Mouse (Mus musculus): ENCODE results near the gene Ccdc28b. TPM values are rescaled to one million over a fixed set of nuclear protein-coding genes. Genes with fewer than 3 reads are reported as not detected.
A peak's percentile ranks its signal among the peaks of the same experiment; 100 is the strongest.

Gene Ccdc28b
- total and polyA plus RNA-seq, 2 experiments from 2014 or later: 55.1 to 58.0 TPM

- 93% methylated on average over 3 of the region's 3 CpGs for WGBS
- peaks cover 59% of the 10 kb centered on the region for H3K36me3 ChIP-seq (replicated peaks; ENCODE audit: control insufficient read depth, insufficient read depth, low read length)
- H3K9me3 ChIP-seq (replicated peaks; ENCODE audit: control insufficient read depth, low read length): no peaks in the 10 kb centered on the region
- H3K27ac ChIP-seq (ENCODE audit: low read depth): no peak overlapping the region
- H3K27me3 ChIP-seq (ENCODE audit: control insufficient read depth, insufficient read depth, low read length): no peaks in the 10 kb centered on the region
- no peak for ATAC-seq (ENCODE audit: insufficient read depth, low read depth)
- H3K9ac ChIP-seq (replicated peaks; ENCODE audit: low read depth, low read length): no peak overlapping the region
- H3K4me1 ChIP-seq (ENCODE audit: control insufficient read depth, insufficient read depth): no peaks in the 10 kb centered on the region
- no peak for TF ChIP-seq CTCF (IDR thresholded peaks at IDR 0.05; ENCODE audit: low read depth)
- no peak for TF ChIP-seq EP300 (IDR thresholded peaks at IDR 0.05; ENCODE audit: low read depth)
- no peak overlapping the region for H3K4me3 ChIP-seq (ENCODE audit: low read depth, low read length)
- no peak overlapping the region for H3K4me2 ChIP-seq (ENCODE audit: low read depth, low read length)
- DNase-seq (ENCODE audit: low spot score): no peak
These were observed 37.8 kb upstream of the Ccdc28b start for GRCm38 (mm10) chr4:129661584-129661983.

- no peak for ATAC-seq (ENCODE audit: insufficient read depth, low read depth)
- H3K9me3 ChIP-seq (replicated peaks; ENCODE audit: control insufficient read depth, low read length): no peaks in the 10 kb centered on the region
These were observed 31.0 kb upstream of the Ccdc28b start for GRCm38 (mm10) chr4:129654770-129655169.

GRCm38 (mm10) chr4:129650359-129650758 lies 26.6 kb upstream of the Ccdc28b start:
- no peak overlapping the region for H3K9ac ChIP-seq (replicated peaks; ENCODE audit: low read depth, low read length)
- H3K4me2 ChIP-seq (ENCODE audit: low read depth, low read length): no peak overlapping the region
- 92% methylated on average over 8 of the region's 8 CpGs for WGBS
- ATAC-seq (ENCODE audit: insufficient read depth, low read depth): no peak
- H3K4me3 ChIP-seq (ENCODE audit: low read depth, low read length): no peak overlapping the region
- H3K36me3 ChIP-seq (replicated peaks; ENCODE audit: control insufficient read depth, insufficient read depth, low read length): peaks cover 94% of the 10 kb centered on the region
- no peak for DNase-seq (ENCODE audit: low spot score)
- H3K9me3 ChIP-seq (replicated peaks; ENCODE audit: control insufficient read depth, low read length): no peaks in the 10 kb centered on the region
- no peaks in the 10 kb centered on the region for H3K27me3 ChIP-seq (ENCODE audit: control insufficient read depth, insufficient read depth, low read length)
- TF ChIP-seq EP300 (IDR thresholded peaks at IDR 0.05; ENCODE audit: low read depth): no peak
- no peak for TF ChIP-seq CTCF (IDR thresholded peaks at IDR 0.05; ENCODE audit: low read depth)
- H3K27ac ChIP-seq (ENCODE audit: low read depth): no peak overlapping the region
- H3K4me1 ChIP-seq (ENCODE audit: control insufficient read depth, insufficient read depth): no peaks in the 10 kb centered on the region

More at GRCm38 (mm10) chr4:129654770-129655169, 31.0 kb upstream of the Ccdc28b start:
- no peaks in the 10 kb centered on the region for H3K27me3 ChIP-seq (ENCODE audit: control insufficient read depth, insufficient read depth, low read length)
- H3K9ac ChIP-seq (replicated peaks; ENCODE audit: low read depth, low read length): no peak overlapping the region
- H3K4me2 ChIP-seq (ENCODE audit: low read depth, low read length): no peak overlapping the region
- no peak overlapping the region for H3K27ac ChIP-seq (ENCODE audit: low read depth)
- TF ChIP-seq EP300 (IDR thresholded peaks at IDR 0.05; ENCODE audit: low read depth) (no peak), CTCF (IDR thresholded peaks at IDR 0.05; ENCODE audit: low read depth) (no peak)
- H3K4me3 ChIP-seq (ENCODE audit: low read depth, low read length): no peak overlapping the region
- no peaks in the 10 kb centered on the region for H3K4me1 ChIP-seq (ENCODE audit: control insufficient read depth, insufficient read depth)
- no peak for DNase-seq (ENCODE audit: low spot score)
- WGBS: 90% methylated on average over 14 of the region's 14 CpGs
- peaks cover 89% of the 10 kb centered on the region for H3K36me3 ChIP-seq (replicated peaks; ENCODE audit: control insufficient read depth, insufficient read depth, low read length)

GRCm38 (mm10) chr4:129648656-129649055 lies 24.9 kb upstream of the Ccdc28b start:
- Histone ChIP-seq H3K9ac (replicated peaks; ENCODE audit: low read depth, low read length) (no peak overlapping the region), H3K4me1 (ENCODE audit: control insufficient read depth, insufficient read depth) (no peaks in the 10 kb centered on the region), H3K4me2 (ENCODE audit: low read depth, low read length) (no peak overlapping the region), H3K9me3 (replicated peaks; ENCODE audit: control insufficient read depth, low read length) (no peaks in the 10 kb centered on the region), H3K4me3 (ENCODE audit: low read depth, low read length) (no peak overlapping the region), H3K27me3 (ENCODE audit: control insufficient read depth, insufficient read depth, low read length) (no peaks in the 10 kb centered on the region), H3K27ac (ENCODE audit: low read depth) (no peak overlapping the region), H3K36me3 (replicated peaks; ENCODE audit: control insufficient read depth, insufficient read depth, low read length) (peaks cover 83% of the 10 kb centered on the region)
- DNase-seq (ENCODE audit: low spot score): no peak
- ATAC-seq (ENCODE audit: insufficient read depth, low read depth): no peak
- WGBS: 67% methylated on average over 1 of the region's 1 CpGs
- TF ChIP-seq EP300 (IDR thresholded peaks at IDR 0.05; ENCODE audit: low read depth) (no peak), CTCF (IDR thresholded peaks at IDR 0.05; ENCODE audit: low read depth) (no peak)

- Histone ChIP-seq H3K9ac (replicated peaks; ENCODE audit: low read depth, low read length) (no peak overlapping the region), H3K27ac (ENCODE audit: low read depth) (no peak overlapping the region), H3K4me3 (ENCODE audit: low read depth, low read length) (no peak overlapping the region), H3K4me2 (ENCODE audit: low read depth, low read length) (no peak overlapping the region), H3K9me3 (replicated peaks; ENCODE audit: control insufficient read depth, low read length) (no peaks in the 10 kb centered on the region), H3K27me3 (ENCODE audit: control insufficient read depth, insufficient read depth, low read length) (no peaks in the 10 kb centered on the region), H3K4me1 (ENCODE audit: control insufficient read depth, insufficient read depth) (peaks cover under 1% of the 10 kb centered on the region; the same call in 1 of the 2 replicates), H3K36me3 (replicated peaks; ENCODE audit: control insufficient read depth, insufficient read depth, low read length) (peaks cover 54% of the 10 kb centered on the region)
- no peak for DNase-seq (ENCODE audit: low spot score)
- TF ChIP-seq CTCF (IDR thresholded peaks at IDR 0.05; ENCODE audit: low read depth) (no peak), EP300 (IDR thresholded peaks at IDR 0.05; ENCODE audit: low read depth) (no peak)
- no peak for ATAC-seq (ENCODE audit: insufficient read depth, low read depth)
- WGBS: 85% methylated on average over 6 of the region's 6 CpGs
These were observed 21.5 kb upstream of the Ccdc28b start for GRCm38 (mm10) chr4:129645204-129645603.

GRCm38 (mm10) chr4:129641756-129642155 lies 18.0 kb upstream of the Ccdc28b start:
- no peak for ATAC-seq (ENCODE audit: insufficient read depth, low read depth)
- WGBS: 54% methylated on average over 5 of the region's 5 CpGs
- no peak overlapping the region; the same call in 1 of the 2 replicates for H3K4me3 ChIP-seq (ENCODE audit: low read depth, low read length)
- no peak overlapping the region for H3K27ac ChIP-seq (ENCODE audit: low read depth)
- DNase-seq (ENCODE audit: low spot score): no peak
- H3K4me2 ChIP-seq (ENCODE audit: low read depth, low read length): peak overlapping the region; percentile 91; the same call in 1 of the 2 replicates
- H3K27me3 ChIP-seq (ENCODE audit: control insufficient read depth, insufficient read depth, low read length): no peaks in the 10 kb centered on the region
- no peak for TF ChIP-seq EP300 (IDR thresholded peaks at IDR 0.05; ENCODE audit: low read depth)
- TF ChIP-seq CTCF (IDR thresholded peaks at IDR 0.05; ENCODE audit: low read depth): no peak
- peaks cover 21% of the 10 kb centered on the region for H3K4me1 ChIP-seq (ENCODE audit: control insufficient read depth, insufficient read depth)
- H3K9ac ChIP-seq (replicated peaks; ENCODE audit: low read depth, low read length): no peak overlapping the region
- H3K9me3 ChIP-seq (replicated peaks; ENCODE audit: control insufficient read depth, low read length): no peaks in the 10 kb centered on the region
- peaks cover 39% of the 10 kb centered on the region for H3K36me3 ChIP-seq (replicated peaks; ENCODE audit: control insufficient read depth, insufficient read depth, low read length)

All from heart, postnatal 0 days (tissue).